Mouse (Mus musculus) liver, embryonic 11.5 days (tissue): ENCODE data around the gene Prkg2. TPM values are rescaled to one million over a fixed set of nuclear protein-coding genes. Genes with fewer than 3 reads are reported as not detected.

Experiments
- ATAC-seq: fragments of 200-750 bp; cut with Nextera tagmentation; replicated peaks from 2 replicates; pipeline ENCODE4 v1.8.0; 2017; ENCODE audit warnings: moderate number of reproducible peaks, mild to moderate bottlenecking, moderate TSS enrichment, moderate library complexity; ENCODE audit not compliant: low FRiP score
- DNase-seq: peaks from one replicate; pipeline ENCODE4 v3.0.0-alpha.2; 2017; ENCODE audit warnings: low spot score
- H3K27ac ChIP-seq: fragments of 300-500 bp; sonication (generic); 2 replicates; pipeline ENCODE4 v1.5.1; 2014; ENCODE audit warnings: mild to moderate bottlenecking, low read depth, low read length, control low read depth
- H3K27me3 ChIP-seq: fragments of 300-500 bp; sonication (generic); replicated peaks from 2 replicates; pipeline ENCODE4 v1.6.1; 2014; ENCODE audit warnings: low read length, mixed read lengths; ENCODE audit not compliant: control insufficient read depth, insufficient read depth
- H3K36me3 ChIP-seq: fragments of 300-500 bp; sonication (generic); 2 replicates; pipeline ENCODE4 v1.6.1; 2014; ENCODE audit warnings: mild to moderate bottlenecking, low read length, moderate library complexity, mixed read lengths; ENCODE audit not compliant: control insufficient read depth, insufficient read depth
- H3K4me1 ChIP-seq: fragments of 300-500 bp; sonication (generic); replicated peaks from 2 replicates; pipeline ENCODE4 v1.6.1; 2014; ENCODE audit warnings: low read length, mixed read lengths; ENCODE audit not compliant: control insufficient read depth, insufficient read depth
- H3K4me2 ChIP-seq: fragments of 300-500 bp; sonication (generic); 2 replicates; pipeline ENCODE4 v1.6.1; 2014; ENCODE audit warnings: mild to moderate bottlenecking, control low read depth, moderate library complexity
- H3K4me3 ChIP-seq: fragments of 300-500 bp; sonication (generic); 2 replicates; pipeline ENCODE4 v1.5.1; 2014; ENCODE audit warnings: low read depth, low read length, control low read depth
- H3K9ac ChIP-seq: fragments of 300-500 bp; sonication (generic); 2 replicates; pipeline ENCODE4 v1.6.1; 2014; ENCODE audit warnings: low read depth, low read length, control low read depth
- H3K9me3 ChIP-seq: fragments of 300-500 bp; sonication (generic); 2 replicates; pipeline ENCODE4 v1.6.1; 2016; ENCODE audit warnings: low read length, inconsistent platforms, mixed read lengths; ENCODE audit not compliant: control insufficient read depth
- WGBS: fragments of 180-500 bp; shearing (Covaris S2); extraction: QIAGEN DNeasy Blood & Tissue Kit; methylation state at CpG from one replicate; pipeline ENCODE4 v1.1.7; 2014; 5-methylcytosine and 5-hydroxymethylcytosine counted together
- polyA plus RNA-seq: library from polyadenylated mRNA; unstranded; fragments of >200 nt; fragmentation: Nextera tagmentation; extraction: Ambion mirVana; gene quantifications from 2 replicates; pipeline ENCODE4 v1.2.1, GENCODE M21; 2014

Prkg2 gene
- polyA plus RNA-seq, 1 experiment from 2014 or later = 0.62 TPM

- no peak for DNase-seq
- Histone ChIP-seq H3K9me3 (no peaks in the 10 kb centered on the region), H3K4me2 (no peak overlapping the region), H3K9ac (no peak overlapping the region), H3K27me3 (no peaks in the 10 kb centered on the region), H3K36me3 (no peaks in the 10 kb centered on the region), H3K4me3 (no peak overlapping the region), H3K27ac (no peak overlapping the region), H3K4me1 (no peaks in the 10 kb centered on the region)
- 14% methylated on average over 6 of the region's 6 CpGs for WGBS
- no peak for ATAC-seq
These were observed 96.4 kb downstream of the Prkg2 start for GRCm38 (mm10) chr5:98940731-98941130.

DNA sequence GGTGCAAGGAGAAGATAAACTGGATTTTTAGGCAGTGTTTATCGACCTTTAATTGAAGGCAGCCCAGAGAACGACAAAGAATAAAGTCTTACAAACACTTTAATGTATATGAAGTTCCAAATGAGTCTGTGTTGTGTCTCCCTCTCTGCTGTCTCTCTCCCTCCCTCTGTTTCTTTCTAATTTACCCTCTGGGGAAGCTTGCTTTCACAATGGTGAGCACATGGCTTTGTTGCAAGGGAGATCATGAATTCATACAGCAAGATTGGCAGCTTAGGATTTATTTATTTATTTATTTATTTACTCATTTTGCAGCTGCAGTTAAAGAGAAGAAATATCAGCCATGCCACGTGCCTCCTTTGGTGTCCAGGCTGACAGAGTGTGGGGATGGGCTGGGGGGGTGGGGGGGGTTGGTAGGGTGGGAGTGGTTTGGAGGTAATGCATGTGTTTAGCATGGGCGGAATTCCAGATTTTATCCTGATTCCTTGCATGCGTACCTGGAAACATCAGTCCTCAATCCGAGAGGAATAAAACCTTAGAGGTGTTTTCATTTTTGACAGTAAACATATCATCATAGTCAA lies 97.4 kb downstream of the Prkg2 start:
- ATAC-seq (no peak), DNase-seq (no peak)
- Histone ChIP-seq H3K9me3 (no peaks in the 10 kb centered on the region), H3K27me3 (no peaks in the 10 kb centered on the region), H3K4me3 (no peak overlapping the region), H3K4me2 (no peak overlapping the region), H3K36me3 (no peaks in the 10 kb centered on the region), H3K27ac (no peak overlapping the region), H3K9ac (no peak overlapping the region), H3K4me1 (no peaks in the 10 kb centered on the region)
- 73% methylated on average over 6 of the region's 6 CpGs for WGBS

DNA sequence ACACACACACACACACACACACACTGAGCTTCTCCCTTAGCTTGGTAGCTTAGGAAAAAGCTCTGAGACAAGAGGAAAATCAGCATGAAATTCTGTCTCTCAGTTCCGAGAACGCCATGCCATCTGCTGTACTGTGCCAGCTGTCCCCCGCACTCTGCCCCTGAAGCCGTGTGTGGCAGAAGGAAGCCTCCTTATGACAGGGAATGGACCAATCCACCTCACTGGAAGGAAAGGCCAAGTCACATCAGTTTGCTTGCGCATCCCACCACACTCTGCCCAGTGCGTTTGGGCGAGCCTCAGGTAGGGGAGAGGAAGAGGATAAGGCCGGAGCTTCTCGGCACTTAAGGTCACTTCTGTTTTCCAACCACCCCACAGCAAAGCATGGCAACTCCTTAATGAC lies 98.0 kb downstream of the Prkg2 start:
- WGBS = 83% methylated on average over 9 of the region's 9 CpGs
- Histone ChIP-seq H3K9me3 (no peaks in the 10 kb centered on the region), H3K4me3 (no peak overlapping the region), H3K27ac (no peak overlapping the region), H3K9ac (no peak overlapping the region), H3K4me2 (no peak overlapping the region), H3K27me3 (no peaks in the 10 kb centered on the region), H3K4me1 (no peaks in the 10 kb centered on the region), H3K36me3 (no peaks in the 10 kb centered on the region)
- ATAC-seq (no peak), DNase-seq (no peak)

DNA sequence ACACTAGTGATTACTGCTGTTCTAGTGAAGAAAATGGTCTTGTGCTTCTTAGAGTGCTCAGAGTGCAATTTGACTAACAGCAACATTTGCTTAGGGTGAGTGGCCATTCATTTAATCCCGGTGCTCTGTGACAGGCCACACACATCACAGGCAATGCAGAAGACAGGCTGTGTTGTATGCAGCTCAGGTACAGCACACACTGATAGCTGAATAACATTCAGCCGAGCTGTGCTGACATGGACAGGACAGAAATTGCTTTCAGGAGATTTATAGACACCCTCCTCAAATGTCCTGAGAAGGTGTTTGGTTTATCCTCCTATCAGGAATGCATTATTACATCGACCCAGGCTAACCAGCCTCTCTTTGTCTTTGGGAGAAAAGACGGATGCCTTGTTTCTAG lies 99.3 kb downstream of the Prkg2 start:
- Histone ChIP-seq H3K9ac (no peak overlapping the region), H3K9me3 (no peaks in the 10 kb centered on the region), H3K4me2 (no peak overlapping the region), H3K27me3 (no peaks in the 10 kb centered on the region), H3K4me1 (no peaks in the 10 kb centered on the region), H3K27ac (no peak overlapping the region), H3K4me3 (no peak overlapping the region), H3K36me3 (no peaks in the 10 kb centered on the region)
- WGBS = 56% methylated on average over 4 of the region's 4 CpGs
- no peak for ATAC-seq
- DNase-seq = no peak

- Histone ChIP-seq H3K4me3 (no peak overlapping the region), H3K36me3 (no peaks in the 10 kb centered on the region), H3K27me3 (no peaks in the 10 kb centered on the region), H3K9me3 (no peaks in the 10 kb centered on the region), H3K4me1 (no peaks in the 10 kb centered on the region), H3K27ac (no peak overlapping the region), H3K4me2 (no peak overlapping the region), H3K9ac (no peak overlapping the region)
- ATAC-seq (no peak), DNase-seq (no peak)
- 39% methylated on average over 2 of the region's 2 CpGs for WGBS
These were observed 100.5 kb downstream of the Prkg2 start for GRCm38 (mm10) chr5:98936650-98937049.

DNA sequence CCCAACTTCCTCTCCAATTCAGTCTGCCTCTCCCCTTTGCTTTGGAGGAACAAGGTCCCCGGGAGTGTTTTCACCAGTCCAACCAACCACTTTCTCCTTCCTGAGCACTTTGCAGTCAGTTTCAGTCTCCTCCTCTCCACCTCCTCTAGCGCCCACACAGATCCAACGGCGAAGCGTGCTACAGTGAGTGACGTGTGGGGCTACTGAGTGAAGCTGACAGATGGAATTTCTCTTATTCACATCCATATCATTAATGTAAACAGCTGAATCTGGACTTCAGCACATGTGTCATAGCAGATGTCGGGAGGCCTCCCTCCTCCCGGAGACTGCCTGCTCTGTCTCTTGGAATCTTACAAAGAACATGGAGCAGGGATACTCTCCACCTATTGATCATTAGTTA lies 101.2 kb downstream of the Prkg2 start:
- H3K9ac ChIP-seq = no peak overlapping the region
- no peaks in the 10 kb centered on the region for H3K9me3 ChIP-seq
- H3K4me2 ChIP-seq = no peak overlapping the region
- DNase-seq (no peak), ATAC-seq (no peak)
- no peak overlapping the region for H3K27ac ChIP-seq
- H3K4me3 ChIP-seq = no peak overlapping the region
- H3K36me3 ChIP-seq = no peaks in the 10 kb centered on the region
- WGBS = 52% methylated on average over 8 of the region's 8 CpGs
- no peaks in the 10 kb centered on the region for H3K4me1 ChIP-seq
- H3K27me3 ChIP-seq = no peaks in the 10 kb centered on the region

DNA sequence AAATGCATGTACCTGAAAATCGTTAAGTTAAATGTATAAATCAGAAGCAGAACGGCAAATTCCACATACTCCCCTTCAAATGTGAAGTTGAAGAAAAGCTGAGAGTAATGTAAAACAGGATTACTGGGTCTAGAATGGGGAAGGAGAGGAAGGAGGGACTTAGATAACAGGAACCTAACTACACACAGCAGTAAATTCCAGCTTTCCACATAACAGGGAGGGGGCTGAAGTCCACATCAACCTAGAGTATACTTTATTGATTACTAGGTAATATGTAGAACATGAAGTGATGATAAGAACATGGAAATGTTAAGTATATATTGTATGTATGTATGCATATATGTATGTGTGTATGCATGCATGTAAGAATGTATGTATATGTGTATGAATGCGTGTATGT lies 114.2 kb downstream of the Prkg2 start:
- ATAC-seq (no peak), DNase-seq (no peak)
- WGBS = 73% methylated on average over 3 of the region's 3 CpGs
- Histone ChIP-seq H3K27ac (no peak overlapping the region), H3K4me1 (no peaks in the 10 kb centered on the region), H3K9me3 (no peaks in the 10 kb centered on the region), H3K4me2 (no peak overlapping the region), H3K4me3 (no peak overlapping the region), H3K9ac (no peak overlapping the region), H3K36me3 (no peaks in the 10 kb centered on the region), H3K27me3 (no peaks in the 10 kb centered on the region)

DNA sequence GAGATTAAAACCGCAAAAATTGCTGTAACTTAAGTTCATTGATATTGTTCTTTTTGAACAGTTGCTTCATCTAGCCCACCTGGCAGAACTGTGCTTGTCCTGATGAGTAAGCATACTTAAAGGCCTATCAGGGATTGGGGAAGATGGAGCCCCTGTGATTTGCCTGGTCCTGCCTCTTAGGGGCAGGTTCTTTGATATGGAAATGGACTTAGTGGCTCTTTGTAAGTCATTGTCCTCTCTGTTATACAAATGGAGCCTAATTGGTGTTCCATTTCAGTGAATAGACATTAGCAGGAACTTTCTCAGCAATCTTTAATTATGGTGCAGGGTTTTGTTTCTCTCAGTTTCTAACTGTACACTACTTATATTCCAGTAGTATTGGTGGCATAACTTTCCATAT lies 115.5 kb downstream of the Prkg2 start:
- DNase-seq (no peak), ATAC-seq (no peak)
- H3K4me2 ChIP-seq = no peak overlapping the region
- H3K4me1 ChIP-seq = no peaks in the 10 kb centered on the region
- H3K36me3 ChIP-seq = no peaks in the 10 kb centered on the region
- no peak overlapping the region for H3K9ac ChIP-seq
- H3K27me3 ChIP-seq = no peaks in the 10 kb centered on the region
- H3K27ac ChIP-seq = no peak overlapping the region
- 70% methylated on average over 1 of the region's 1 CpGs for WGBS
- no peak overlapping the region for H3K4me3 ChIP-seq
- H3K9me3 ChIP-seq = no peaks in the 10 kb centered on the region

- Histone ChIP-seq H3K4me2 (no peak overlapping the region), H3K9me3 (no peaks in the 10 kb centered on the region), H3K9ac (no peak overlapping the region), H3K27ac (no peak overlapping the region), H3K4me1 (no peaks in the 10 kb centered on the region), H3K36me3 (no peaks in the 10 kb centered on the region), H3K27me3 (no peaks in the 10 kb centered on the region), H3K4me3 (no peak overlapping the region)
- 93% methylated on average over 5 of the region's 5 CpGs for WGBS
- DNase-seq (no peak), ATAC-seq (no peak)
These were observed 118.4 kb downstream of the Prkg2 start for GRCm38 (mm10) chr5:98918716-98919115.
